19 mouse cellular contexts compared by ENCODE assay signal in genomic region chr16:24234795-24235194, GRCm38 (mm10).
A peak's percentile ranks its signal among the peaks of the same experiment; 100 is the strongest.
DNase-seq lines count a peak whose midpoint lies in the region; ATAC-seq and TF ChIP-seq lines count a peak whose summit lies in the region.
"Had no signal": no experiment of that assay in that cellular context is flagged by ENCODE, and none has a peak within 500 bp of the region (broad histone marks: within the 10 kb centered on the region; RNA-seq: fewer than 3 reads in every experiment).

No protein-coding gene starts in this region.

- H3K9me3 ChIP-seq in kidney, embryonic 14.5 days (ENCODE audit: control insufficient read depth, low read length) = no peaks in the 10 kb centered on the region
- H3K9me3 ChIP-seq: embryonic facial prominence, embryonic 15.5 days; forebrain, embryonic 13.5 days; heart, embryonic 13.5 days; hindbrain, embryonic 15.5 days; neural tube, embryonic 13.5 days; stomach, embryonic 15.5 days had no signal

- 64% methylated on average over 11 of the region's 11 CpGs for WGBS in kidney, adult 2 months
- 78% methylated on average over 11 of the region's 11 CpGs for WGBS in kidney, embryonic 14.5 days

- H3K9ac ChIP-seq in kidney, embryonic 14.5 days (ENCODE audit: low read depth, low read length) = no peak overlapping the region
- H3K9ac ChIP-seq: embryonic facial prominence, embryonic 15.5 days; forebrain, embryonic 13.5 days; heart, embryonic 13.5 days; hindbrain, embryonic 15.5 days; neural tube, embryonic 13.5 days; stomach, embryonic 15.5 days had no signal

- H3K27me3 ChIP-seq in kidney, adult 2 months (replicated peaks; ENCODE audit: control insufficient read depth, insufficient read depth, low read length) = no peaks in the 10 kb centered on the region
- H3K27me3 ChIP-seq in kidney, embryonic 14.5 days (ENCODE audit: control insufficient read depth, insufficient read depth, low read length) = no peaks in the 10 kb centered on the region
- H3K27me3 ChIP-seq: embryonic facial prominence, embryonic 15.5 days; forebrain, embryonic 13.5 days; heart, embryonic 13.5 days; hindbrain, embryonic 15.5 days; neural tube, embryonic 13.5 days; Patski; stomach, embryonic 15.5 days had no signal

- DNase-seq in adrenal gland, adult 2 months = peak; percentile 39
- no peak for DNase-seq in adrenal gland, postnatal 4 days (ENCODE audit: low spot score in 2 of 2)
- DNase-seq in kidney, adult 2 months = peak; percentile 36
- peak; percentile 26 for DNase-seq in lung, postnatal 10 days
- no peak for DNase-seq in right cerebral cortex, postnatal 10 days (ENCODE audit: low spot score in 2 of 2)
- DNase-seq in testis, postnatal 14 days (ENCODE audit: low spot score) = no peak
- DNase-seq: cerebellum, adult 11-12 months; retina, postnatal 1 day; thymus, postnatal 25 days had no signal

- H3K4me3 ChIP-seq in kidney, adult 2 months (ENCODE audit: insufficient read depth, low read depth, low read length) = no peak overlapping the region
- no peak overlapping the region for H3K4me3 ChIP-seq in kidney, embryonic 14.5 days (ENCODE audit: low read length)
- H3K4me3 ChIP-seq: embryonic facial prominence, embryonic 15.5 days; forebrain, embryonic 13.5 days; heart, embryonic 13.5 days; hindbrain, embryonic 15.5 days; neural tube, embryonic 13.5 days; stomach, embryonic 15.5 days had no signal

- no peak overlapping the region for H3K27ac ChIP-seq in kidney, adult 2 months (ENCODE audit: insufficient read depth, low read depth, low read length)
- H3K27ac ChIP-seq in kidney, embryonic 14.5 days (ENCODE audit: low read depth, low read length) = no peak overlapping the region
- H3K27ac ChIP-seq: embryonic facial prominence, embryonic 15.5 days; forebrain, embryonic 13.5 days; heart, embryonic 13.5 days; hindbrain, embryonic 15.5 days; neural tube, embryonic 13.5 days; stomach, embryonic 15.5 days had no signal

- no peak for ATAC-seq in kidney, embryonic 14.5 days (ENCODE audit: low FRiP score, low TSS enrichment)
- peak; percentile 30; the same call in 1 of the 2 replicates for ATAC-seq in granulocyte monocyte progenitor cell, adult 5-6 weeks (replicated peaks; ENCODE audit: poor library complexity, severe bottlenecking)
- ATAC-seq: forebrain, embryonic 13.5 days; Patski had no signal

- H3K4me1 ChIP-seq in kidney, adult 2 months (ENCODE audit: control insufficient read depth, insufficient read depth, low read length) = peaks cover 18% of the 10 kb centered on the region; the same call in 1 of the 2 replicates
- H3K4me1 ChIP-seq in kidney, embryonic 14.5 days (ENCODE audit: control insufficient read depth, insufficient read depth, low read length) = peaks cover 4% of the 10 kb centered on the region; the same call in 1 of the 2 replicates
- H3K4me1 ChIP-seq: forebrain, embryonic 13.5 days; hindbrain, embryonic 15.5 days had no signal

- no peaks in the 10 kb centered on the region for H3K36me3 ChIP-seq in kidney, adult 2 months (ENCODE audit: control insufficient read depth, insufficient read depth, low read length)
- H3K36me3 ChIP-seq in kidney, embryonic 14.5 days (ENCODE audit: control insufficient read depth, insufficient read depth, low read length) = no peaks in the 10 kb centered on the region
- H3K36me3 ChIP-seq: embryonic facial prominence, embryonic 15.5 days; heart, embryonic 13.5 days; hindbrain, embryonic 15.5 days; neural tube, embryonic 13.5 days; stomach, embryonic 15.5 days had no signal

- TF ChIP-seq CTCF in kidney, adult 2 months (conservative IDR thresholded peaks at IDR 0.05; ENCODE audit: insufficient read depth, insufficient read length, low read depth, low read length) = no peak

- TF ChIP-seq POLR2A in kidney, adult 2 months (IDR thresholded peaks at IDR 0.05; ENCODE audit: low read depth, low read length) = no peak

- H3K4me2 ChIP-seq in kidney, embryonic 14.5 days (replicated peaks; ENCODE audit: low read depth, low read length) = no peak overlapping the region
- H3K4me2 ChIP-seq: embryonic facial prominence, embryonic 15.5 days; forebrain, embryonic 13.5 days; heart, embryonic 13.5 days; hindbrain, embryonic 15.5 days; liver, embryonic 11.5 days; neural tube, embryonic 13.5 days; stomach, embryonic 15.5 days had no signal

Comparison
In these comparisons a context has a peak if more than half of its experiments do, and no peak if none do; other contexts are left out.
1. DNase-seq: peak in adrenal gland, adult 2 months (single experiment), kidney, adult 2 months (single experiment) and lung, postnatal 10 days (single experiment); none in adrenal gland, postnatal 4 days (0 of 2), right cerebral cortex, postnatal 10 days (0 of 2) and testis, postnatal 14 days (single experiment).